Mouse (Mus musculus): ENCODE data around the gene Psmb1. TPM values are rescaled to one million over a fixed set of nuclear protein-coding genes. Genes with fewer than 3 reads are reported as not detected.

The Psmb1 gene
- polyA plus RNA-seq, 1 experiment from 2014 or later: 244 TPM

DNA sequence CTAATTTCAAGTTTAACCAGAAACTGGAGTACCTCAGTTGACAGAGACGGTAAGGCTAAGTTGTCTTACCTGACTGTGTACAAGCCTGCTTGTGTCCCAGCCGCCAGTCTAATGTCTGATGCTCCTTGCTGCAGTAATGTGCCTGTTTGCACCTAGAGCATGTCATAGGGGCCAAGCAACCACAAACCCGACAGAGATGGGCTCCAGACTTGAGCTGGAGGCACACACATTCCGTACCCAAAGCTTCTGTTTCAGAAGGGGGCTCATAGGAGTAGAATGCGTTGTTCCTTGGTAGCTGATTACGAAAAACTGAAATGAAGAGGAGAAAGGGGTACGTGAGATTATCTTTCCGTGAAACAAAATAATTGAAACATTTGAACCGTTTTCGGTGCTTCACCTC, 26.8 kb upstream of the Psmb1 start:
- no peaks in the 10 kb centered on the region for H3K9me3 ChIP-seq
- ATAC-seq (ENCODE audit: insufficient number of reproducible peaks, insufficient read depth, low FRiP score, low TSS enrichment): no peak
- H3K27ac ChIP-seq: no peak overlapping the region
- no peaks in the 10 kb centered on the region for H3K27me3 ChIP-seq
- H3K36me3 ChIP-seq: peaks cover 20% of the 10 kb centered on the region
- peak overlapping the region; percentile 78 for H3K9ac ChIP-seq
- H3K4me1 ChIP-seq: peaks cover 15% of the 10 kb centered on the region
- peak overlapping the region; percentile 78 for H3K4me3 ChIP-seq
- H3K4me2 ChIP-seq (replicated peaks): peak overlapping the region; percentile 69
- WGBS: 13% methylated on average over 10 of the region's 10 CpGs

DNA sequence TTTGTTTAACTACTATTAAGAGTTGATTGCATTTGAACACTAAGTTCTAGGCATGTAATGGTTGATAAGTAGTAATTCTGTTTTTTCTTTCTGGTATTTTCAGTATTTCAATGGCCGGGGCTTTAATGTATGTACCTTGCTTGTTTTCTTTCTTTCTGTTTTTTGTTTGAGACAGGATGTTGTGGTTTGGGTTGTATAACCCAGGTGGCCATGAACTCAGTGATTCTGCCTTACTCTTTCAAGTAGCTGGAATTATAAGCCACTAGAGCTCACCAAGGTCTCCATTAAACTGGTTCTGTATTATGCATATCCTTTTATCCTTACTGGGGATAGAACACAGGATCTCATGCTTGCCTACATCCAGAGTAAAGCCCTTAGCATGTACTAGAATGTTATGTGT, 19.2 kb upstream of the Psmb1 start:
- no peak overlapping the region for H3K9ac ChIP-seq
- no peaks in the 10 kb centered on the region for H3K9me3 ChIP-seq
- no peak overlapping the region for H3K4me2 ChIP-seq (replicated peaks)
- peaks cover 78% of the 10 kb centered on the region for H3K36me3 ChIP-seq
- no peaks in the 10 kb centered on the region for H3K27me3 ChIP-seq
- no peak overlapping the region for H3K4me3 ChIP-seq
- 93% methylated on average over 1 of the region's 1 CpGs for WGBS
- no peak overlapping the region for H3K27ac ChIP-seq
- ATAC-seq (ENCODE audit: insufficient number of reproducible peaks, insufficient read depth, low FRiP score, low TSS enrichment): no peak
- H3K4me1 ChIP-seq: no peaks in the 10 kb centered on the region

DNA sequence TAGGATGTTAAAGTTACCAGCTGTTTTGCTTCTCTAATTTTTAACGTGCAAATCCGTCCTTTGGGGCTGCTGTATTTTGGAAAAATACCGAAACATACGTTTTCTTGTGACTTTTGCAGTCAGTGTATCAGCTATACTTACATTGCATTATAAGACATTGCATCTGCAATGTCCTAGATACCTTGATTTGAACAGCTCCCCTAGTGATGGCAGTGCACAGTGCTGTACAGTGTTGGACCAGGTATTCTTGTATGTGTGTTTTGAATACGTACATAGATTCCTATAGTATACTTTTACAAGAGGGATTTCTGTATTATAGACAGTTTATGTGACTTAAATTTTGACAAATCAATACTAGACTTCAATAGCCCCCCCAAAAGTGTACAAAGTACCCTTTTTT, 18.6 kb upstream of the Psmb1 start:
- no peak overlapping the region for H3K27ac ChIP-seq

DNA sequence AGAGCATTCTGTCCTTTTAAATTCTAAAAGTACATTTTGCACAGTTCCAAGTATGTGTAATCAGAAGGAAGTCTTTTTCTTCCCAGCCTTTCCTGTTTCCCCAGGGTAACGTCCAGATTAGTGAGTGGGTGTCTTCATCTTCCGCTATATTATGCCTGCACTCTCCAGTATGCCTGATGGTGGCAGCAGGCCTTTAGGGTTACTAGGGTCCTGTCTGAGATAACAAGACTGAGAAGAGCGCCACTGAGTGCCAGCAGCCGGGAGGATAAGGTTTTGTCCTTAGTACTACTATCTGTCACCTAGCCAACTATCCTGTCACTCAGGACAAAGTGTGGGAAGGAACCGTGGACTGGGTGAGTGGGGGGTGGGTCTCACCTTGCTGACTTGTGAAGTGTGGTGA, 18.2 kb upstream of the Psmb1 start:
- 73% methylated on average over 5 of the region's 5 CpGs for WGBS
- Histone ChIP-seq H3K4me2 (replicated peaks) (no peak overlapping the region), H3K9me3 (no peaks in the 10 kb centered on the region), H3K4me1 (no peaks in the 10 kb centered on the region), H3K27ac (no peak overlapping the region), H3K9ac (no peak overlapping the region), H3K27me3 (no peaks in the 10 kb centered on the region), H3K4me3 (no peak overlapping the region), H3K36me3 (peaks cover 87% of the 10 kb centered on the region)
- ATAC-seq (ENCODE audit: insufficient number of reproducible peaks, insufficient read depth, low FRiP score, low TSS enrichment): no peak

More for the DNA sequence above, 18.6 kb upstream of the Psmb1 start:
- no peaks in the 10 kb centered on the region for H3K27me3 ChIP-seq
- no peaks in the 10 kb centered on the region for H3K9me3 ChIP-seq
- H3K9ac ChIP-seq: no peak overlapping the region
- H3K4me2 ChIP-seq (replicated peaks): no peak overlapping the region
- ATAC-seq (ENCODE audit: insufficient number of reproducible peaks, insufficient read depth, low FRiP score, low TSS enrichment): no peak
- no peaks in the 10 kb centered on the region for H3K4me1 ChIP-seq
- WGBS: 89% methylated on average over 5 of the region's 5 CpGs
- peaks cover 84% of the 10 kb centered on the region for H3K36me3 ChIP-seq
- no peak overlapping the region for H3K4me3 ChIP-seq

DNA sequence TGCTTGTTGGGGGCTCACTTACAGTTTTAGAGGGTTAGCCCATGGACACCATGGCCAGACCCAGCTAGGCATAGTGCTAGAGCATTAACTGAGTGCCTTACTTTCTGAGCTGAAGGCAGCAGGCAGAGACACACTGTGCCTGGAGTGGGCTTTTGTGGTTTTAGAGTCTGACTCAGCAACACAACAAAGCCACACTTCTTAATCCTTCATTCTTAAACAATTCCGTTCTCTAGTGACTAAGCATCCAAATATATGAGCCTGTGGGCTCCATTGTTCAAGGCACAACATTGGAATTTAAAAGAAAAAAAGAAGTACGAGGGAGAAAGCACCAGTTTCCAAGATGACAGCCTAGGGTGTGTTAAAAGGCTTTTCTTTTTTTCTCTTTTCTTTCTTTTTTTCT, 11.1 kb upstream of the Psmb1 start:
- Histone ChIP-seq H3K36me3 (peaks cover 91% of the 10 kb centered on the region), H3K27ac (no peak overlapping the region)

DNA sequence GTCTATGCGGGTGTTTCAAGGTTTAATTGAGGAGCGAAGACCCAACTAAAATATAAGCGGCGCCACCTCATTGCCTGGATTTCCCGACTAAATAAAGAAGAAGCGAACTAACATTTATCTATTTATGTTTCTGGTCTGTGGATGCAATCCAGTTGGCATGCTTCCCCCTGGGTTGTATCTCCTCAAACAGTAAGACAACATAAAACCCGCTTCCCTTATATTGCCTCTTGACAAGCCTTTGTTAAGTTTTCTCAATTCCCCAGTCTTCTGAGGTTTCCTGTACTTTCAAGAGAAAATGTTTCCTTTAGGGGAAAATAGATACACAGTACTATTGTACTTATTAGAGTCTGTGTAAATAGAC, 818 bp downstream of the Psmb1 start:
- peak overlapping the region; percentile 99 for H3K4me3 ChIP-seq
- peaks cover 20% of the 10 kb centered on the region for H3K4me1 ChIP-seq
- peak overlapping the region; percentile 88; the same call in 1 of the 2 replicates for H3K9ac ChIP-seq
- WGBS: 40% methylated on average over 7 of the region's 7 CpGs
- H3K9me3 ChIP-seq: no peaks in the 10 kb centered on the region
- H3K36me3 ChIP-seq: peaks cover 11% of the 10 kb centered on the region
- ATAC-seq (ENCODE audit: insufficient number of reproducible peaks, insufficient read depth, low FRiP score, low TSS enrichment): no peak
- peak overlapping the region; percentile 86 for H3K4me2 ChIP-seq (replicated peaks)
- H3K27ac ChIP-seq: no peak overlapping the region
- no peaks in the 10 kb centered on the region for H3K27me3 ChIP-seq

More for the DNA sequence above, 11.1 kb upstream of the Psmb1 start:
- H3K4me2 ChIP-seq (replicated peaks): no peak overlapping the region
- no peak overlapping the region for H3K9ac ChIP-seq
- H3K27me3 ChIP-seq: no peaks in the 10 kb centered on the region
- 0 out of 2 replicates have a peak, but pooled peaks cover 3% of the 10 kb centered on the region for H3K9me3 ChIP-seq
- no peaks in the 10 kb centered on the region for H3K4me1 ChIP-seq
- H3K4me3 ChIP-seq: no peak overlapping the region
- 92% methylated on average over 2 of the region's 2 CpGs for WGBS
- ATAC-seq (ENCODE audit: insufficient number of reproducible peaks, insufficient read depth, low FRiP score, low TSS enrichment): no peak

DNA sequence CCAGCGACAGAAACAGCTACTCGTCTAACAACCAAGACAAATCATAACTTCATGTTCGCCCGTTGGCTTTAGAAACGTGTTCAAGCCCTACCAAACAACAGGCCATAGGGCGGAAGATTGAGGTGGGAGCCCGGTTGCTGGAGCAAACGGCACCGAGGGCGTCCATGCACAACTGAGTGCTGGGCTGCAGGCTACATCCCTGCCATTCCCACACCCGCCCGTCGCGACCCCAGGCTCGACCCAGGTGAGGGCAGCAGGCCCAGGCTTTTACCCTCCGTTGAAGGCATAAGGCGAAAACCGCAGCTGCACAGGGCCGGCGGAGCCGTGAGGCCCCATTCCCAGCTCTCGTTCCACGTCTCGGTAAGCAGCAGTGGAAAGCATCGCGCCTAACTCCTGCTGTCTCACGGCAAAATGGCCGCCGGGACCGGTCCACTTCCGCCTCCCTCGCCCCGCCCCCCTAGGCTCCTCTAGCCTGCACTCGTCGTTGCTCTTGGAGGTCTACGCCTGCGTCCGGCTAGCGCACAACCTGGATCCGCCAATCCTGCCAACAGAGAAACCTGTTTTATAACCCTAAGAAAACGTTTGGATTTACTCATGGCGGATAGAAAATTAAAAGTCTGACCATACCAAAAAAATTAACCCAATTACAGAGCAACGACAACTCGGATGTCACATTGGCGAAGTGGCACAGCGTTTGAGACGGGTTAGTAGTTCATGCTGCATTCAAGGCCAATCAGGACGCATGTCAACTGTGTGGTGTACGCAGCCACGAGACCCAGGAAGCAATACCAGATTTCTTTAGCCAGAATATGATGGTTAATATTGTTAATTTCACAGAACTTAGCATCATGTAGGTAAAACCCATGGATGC, 1.4 kb downstream of the Psmb1 start:
- H3K27ac ChIP-seq: peak overlapping the region; percentile 95
- under 1% methylated on average over 50 of the region's 50 CpGs for WGBS
- H3K4me1 ChIP-seq: peaks cover 20% of the 10 kb centered on the region
- peak overlapping the region; percentile 88 for H3K9ac ChIP-seq
- H3K4me2 ChIP-seq (replicated peaks): peak overlapping the region; percentile 86
- peak; percentile 94 for ATAC-seq (ENCODE audit: insufficient number of reproducible peaks, insufficient read depth, low FRiP score, low TSS enrichment)
- peaks cover 15% of the 10 kb centered on the region for H3K36me3 ChIP-seq
- no peaks in the 10 kb centered on the region for H3K27me3 ChIP-seq
- no peaks in the 10 kb centered on the region for H3K9me3 ChIP-seq
- peak overlapping the region; percentile 99 for H3K4me3 ChIP-seq

- no peaks in the 10 kb centered on the region for H3K4me1 ChIP-seq
- no peak for ATAC-seq (ENCODE audit: insufficient number of reproducible peaks, insufficient read depth, low FRiP score, low TSS enrichment)
Measured at GRCm38 (mm10) chr17:15490542-15490941, 9.0 kb downstream of the Psmb1 start.

DNA sequence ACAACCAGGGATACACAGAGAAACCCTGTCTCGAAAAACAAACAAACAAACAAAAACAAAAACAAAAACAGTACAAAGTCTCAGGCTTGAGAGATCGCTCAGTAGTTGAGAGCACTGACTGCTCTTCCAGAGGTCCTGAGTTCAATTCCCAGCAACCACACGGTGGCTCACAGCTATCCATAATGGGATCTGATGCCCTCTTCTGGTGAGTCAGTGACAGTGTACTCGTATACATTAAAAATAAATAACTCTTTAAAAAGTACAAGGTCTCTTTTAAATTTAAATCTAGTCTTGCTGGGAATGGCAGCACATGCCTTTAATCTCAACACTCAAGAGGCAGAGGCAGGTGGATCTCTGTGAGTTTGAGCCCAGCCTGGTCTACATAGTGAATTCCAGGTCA, 26.9 kb downstream of the Psmb1 start:
- Histone ChIP-seq H3K9me3 (no peaks in the 10 kb centered on the region), H3K4me3 (no peak overlapping the region), H3K27me3 (no peaks in the 10 kb centered on the region), H3K4me1 (no peaks in the 10 kb centered on the region), H3K4me2 (replicated peaks) (no peak overlapping the region), H3K36me3 (peaks cover 82% of the 10 kb centered on the region), H3K9ac (no peak overlapping the region), H3K27ac (no peak overlapping the region)
- WGBS: 88% methylated on average over 4 of the region's 4 CpGs
- ATAC-seq (ENCODE audit: insufficient number of reproducible peaks, insufficient read depth, low FRiP score, low TSS enrichment): no peak

More at GRCm38 (mm10) chr17:15490542-15490941, 9.0 kb downstream of the Psmb1 start:
- H3K9ac ChIP-seq: no peak overlapping the region
- no peaks in the 10 kb centered on the region for H3K27me3 ChIP-seq
- H3K27ac ChIP-seq: no peak overlapping the region
- H3K4me3 ChIP-seq: no peak overlapping the region
- H3K36me3 ChIP-seq: peaks cover 52% of the 10 kb centered on the region
- 91% methylated on average over 7 of the region's 7 CpGs for WGBS
- H3K9me3 ChIP-seq: no peaks in the 10 kb centered on the region
- no peak overlapping the region for H3K4me2 ChIP-seq (replicated peaks)

DNA sequence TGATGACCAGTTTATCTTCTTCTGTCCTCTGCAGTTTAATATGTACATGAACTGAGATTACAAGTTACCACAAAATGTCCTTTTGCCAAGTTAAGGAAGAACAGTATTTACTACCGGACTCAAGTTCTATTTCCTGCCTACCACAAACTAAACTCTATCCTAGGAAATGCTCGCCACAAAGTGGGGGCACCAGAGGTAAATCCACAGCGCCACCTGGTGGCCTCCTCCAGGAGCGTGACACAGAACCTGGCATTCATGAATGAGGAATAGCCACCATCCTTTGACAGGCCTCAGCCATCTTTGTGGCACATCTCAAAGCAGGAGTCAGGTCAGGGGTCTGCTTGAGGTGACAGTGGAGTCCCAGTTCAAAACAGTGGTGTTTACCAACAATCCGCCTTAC, 31.9 kb downstream of the Psmb1 start:
- no peaks in the 10 kb centered on the region for H3K4me1 ChIP-seq
- no peak overlapping the region for H3K4me3 ChIP-seq
- peaks cover 36% of the 10 kb centered on the region for H3K36me3 ChIP-seq
- H3K9ac ChIP-seq: no peak overlapping the region
- H3K27me3 ChIP-seq: no peaks in the 10 kb centered on the region
- no peak for ATAC-seq (ENCODE audit: insufficient number of reproducible peaks, insufficient read depth, low FRiP score, low TSS enrichment)
- H3K4me2 ChIP-seq (replicated peaks): no peak overlapping the region
- no peaks in the 10 kb centered on the region for H3K9me3 ChIP-seq
- H3K27ac ChIP-seq: no peak overlapping the region
- WGBS: 24% methylated on average over 5 of the region's 5 CpGs

DNA sequence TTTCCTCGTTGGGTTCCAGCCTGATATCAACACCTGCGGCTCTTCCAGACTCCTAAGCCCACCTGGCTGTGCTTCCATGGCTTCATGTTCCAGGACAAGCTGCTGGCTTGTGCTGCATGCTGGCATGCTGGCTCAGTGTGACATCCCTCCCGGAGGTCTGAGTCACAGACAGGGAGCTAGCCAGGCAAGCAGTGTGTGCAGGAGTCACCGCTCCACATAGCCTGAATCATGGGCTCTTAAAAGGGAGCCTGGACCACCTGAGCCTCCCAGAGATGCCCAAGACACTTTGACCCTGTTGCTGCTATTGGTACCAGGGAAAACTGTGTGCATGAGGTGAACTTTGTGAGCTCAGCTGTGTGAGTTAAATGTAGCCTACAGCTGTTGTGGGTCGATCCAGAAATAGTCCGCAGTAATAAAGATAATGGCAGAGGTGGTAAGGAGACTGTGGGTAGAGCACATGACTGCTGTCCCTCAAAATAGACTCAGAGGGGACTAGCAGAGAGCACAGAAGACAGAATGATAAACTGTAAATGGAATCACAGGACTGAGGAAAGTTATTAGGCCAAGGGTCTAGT, 37.5 kb downstream of the Psmb1 start:
- H3K27ac ChIP-seq: no peak overlapping the region
- ATAC-seq (ENCODE audit: insufficient number of reproducible peaks, insufficient read depth, low FRiP score, low TSS enrichment): no peak
- no peak overlapping the region for H3K4me2 ChIP-seq (replicated peaks)
- H3K4me1 ChIP-seq: no peaks in the 10 kb centered on the region
- peaks cover 7% of the 10 kb centered on the region; the same call in 1 of the 2 replicates for H3K36me3 ChIP-seq
- no peaks in the 10 kb centered on the region for H3K27me3 ChIP-seq
- 92% methylated on average over 6 of the region's 6 CpGs for WGBS
- H3K9me3 ChIP-seq: no peaks in the 10 kb centered on the region
- H3K9ac ChIP-seq: no peak overlapping the region
- no peak overlapping the region for H3K4me3 ChIP-seq

GRCm38 (mm10) chr17:15459761-15460160, 39.8 kb downstream of the Psmb1 start:
- 91% methylated on average over 4 of the region's 4 CpGs for WGBS
- Histone ChIP-seq H3K4me1 (no peaks in the 10 kb centered on the region), H3K4me3 (no peak overlapping the region), H3K36me3 (peaks cover 3% of the 10 kb centered on the region; the same call in 1 of the 2 replicates), H3K9ac (no peak overlapping the region), H3K9me3 (no peaks in the 10 kb centered on the region), H3K27ac (no peak overlapping the region), H3K4me2 (replicated peaks) (no peak overlapping the region), H3K27me3 (no peaks in the 10 kb centered on the region)
- ATAC-seq (ENCODE audit: insufficient number of reproducible peaks, insufficient read depth, low FRiP score, low TSS enrichment): no peak
